Mouse (Mus musculus): ENCODE data around the gene Gpr152.

DNA sequence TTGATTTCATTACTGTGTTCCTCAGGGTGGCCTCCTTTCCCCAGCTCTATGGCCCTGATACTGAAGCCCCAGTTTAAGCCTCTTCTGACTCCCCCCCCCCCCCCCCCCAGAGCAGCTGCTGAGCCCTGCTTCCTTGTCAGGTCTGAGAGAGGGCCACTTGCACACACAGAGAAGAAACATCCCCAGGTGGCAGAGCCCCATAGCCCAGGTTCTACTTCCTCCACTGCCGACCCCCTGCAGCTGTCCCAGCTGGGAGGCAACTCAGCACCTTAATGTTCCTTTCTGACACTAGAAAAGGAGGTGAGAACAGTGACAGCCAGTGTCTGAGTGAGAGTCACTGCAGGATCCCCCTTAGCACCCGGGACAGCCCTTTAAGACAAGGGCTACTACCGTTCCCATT, 35.8 kb upstream of the Gpr152 start:
- TF ChIP-seq POLR2A (IDR thresholded peaks at IDR 0.05; ENCODE audit: low read depth, low read length): no peak
- no peak for TF ChIP-seq CTCF (IDR thresholded peaks at IDR 0.05; ENCODE audit: extremely low read depth, insufficient read length, insufficient replicate concordance, low read depth, low read length)

Measured in small intestine, adult 2 months (tissue).